Mouse (Mus musculus) thymus, adult 2 months (tissue): ENCODE measurements around the gene Dclk1. TPM values are rescaled to one million over a fixed set of nuclear protein-coding genes. Genes with fewer than 3 reads are reported as not detected.

ENCODE experiments used
- DNase-seq: peaks from one replicate; pipeline ENCODE4 v3.0.0; 2021
- H3K27ac ChIP-seq: fragments of 200-500 bp; 2 replicates; pipeline ENCODE4 v1.5.1; 2012; ENCODE audit warnings: low read length, control low read depth; ENCODE audit not compliant: control insufficient read depth, insufficient read depth
- H3K27me3 ChIP-seq: fragments of 200-500 bp; 2 replicates; pipeline ENCODE4 v1.6.1; 2012; ENCODE audit warnings: mild to moderate bottlenecking, low read length, moderate library complexity, mixed read lengths; ENCODE audit not compliant: control insufficient read depth, insufficient read depth
- H3K36me3 ChIP-seq: fragments of 200-500 bp; 2 replicates; pipeline ENCODE4 v1.6.1; 2012; ENCODE audit warnings: mild to moderate bottlenecking, low read length, moderate library complexity; ENCODE audit not compliant: control insufficient read depth, insufficient read depth
- H3K4me1 ChIP-seq: fragments of 200-500 bp; replicated peaks from 2 replicates; pipeline ENCODE4 v1.6.1; 2012; ENCODE audit warnings: low read length; ENCODE audit not compliant: control insufficient read depth, insufficient read depth
- H3K4me3 ChIP-seq: fragments of 200-500 bp; 2 replicates; pipeline ENCODE4 v1.5.1; 2012; ENCODE audit warnings: mild to moderate bottlenecking, low read length, control low read depth, moderate library complexity; ENCODE audit not compliant: control insufficient read depth, insufficient read depth
- CTCF ChIP-seq: fragments of 200-500 bp; IDR thresholded peaks from 2 replicates; pipeline ENCODE4 v1.5.1; 2012; ENCODE audit warnings: mild to moderate bottlenecking, control low read depth, low read length, moderate library complexity, borderline replicate concordance; ENCODE audit not compliant: control insufficient read depth, poor library complexity, insufficient read depth; ENCODE audit errors: extremely low read depth
- POLR2A ChIP-seq: fragments of 200-500 bp; IDR thresholded peaks from 2 replicates; pipeline ENCODE4 v1.6.1; 2012; ENCODE audit warnings: mild to moderate bottlenecking, low read length, control low read depth, moderate library complexity; ENCODE audit not compliant: control insufficient read depth, poor library complexity, insufficient read depth; ENCODE audit errors: extremely low read depth
- WGBS: fragments of 180-500 bp; shearing (Covaris S2); methylation state at CpG from one replicate; pipeline ENCODE4 v1.1.7; 2018; 5-methylcytosine and 5-hydroxymethylcytosine counted together
- polyA plus RNA-seq: library from polyadenylated mRNA; depleted of rRNA; stranded (reverse); fragments of >200 nt; gene quantifications from 2 replicates; pipeline ENCODE4 v1.2.3, GENCODE M21; 2012

Dclk1 gene
- polyA plus RNA-seq, 1 experiment, result 1.6 TPM

GRCm38 (mm10) chr3:55315827-55316226, 73.7 kb downstream of the Dclk1 start:
- Histone ChIP-seq H3K36me3 (no peaks in the 10 kb centered on the region), H3K4me1 (no peaks in the 10 kb centered on the region), H3K4me3 (no peak overlapping the region), H3K27me3 (no peaks in the 10 kb centered on the region), H3K27ac (no peak overlapping the region)
- no peak for DNase-seq
- TF ChIP-seq POLR2A (no peak), CTCF (no peak)
- WGBS, result 90% methylated on average over 8 of the region's 8 CpGs

- H3K4me1 ChIP-seq, result no peaks in the 10 kb centered on the region
- TF ChIP-seq CTCF, result no peak
- no peak for TF ChIP-seq POLR2A
- no peak for DNase-seq
- 89% methylated on average over 1 of the region's 1 CpGs for WGBS
- H3K27me3 ChIP-seq, result no peaks in the 10 kb centered on the region
- H3K4me3 ChIP-seq, result no peak overlapping the region
- H3K27ac ChIP-seq, result no peak overlapping the region
- H3K36me3 ChIP-seq, result no peaks in the 10 kb centered on the region
Observed at GRCm38 (mm10) chr3:55318021-55318420, 75.9 kb downstream of the Dclk1 start.

- Histone ChIP-seq H3K4me3 (no peak overlapping the region), H3K27me3 (no peaks in the 10 kb centered on the region), H3K4me1 (no peaks in the 10 kb centered on the region), H3K36me3 (no peaks in the 10 kb centered on the region), H3K27ac (no peak overlapping the region)
- no peak for DNase-seq
- 95% methylated on average over 3 of the region's 3 CpGs for WGBS
- TF ChIP-seq CTCF, result no peak
- TF ChIP-seq POLR2A, result no peak
Observed at GRCm38 (mm10) chr3:55320572-55320971, 78.4 kb downstream of the Dclk1 start.

GRCm38 (mm10) chr3:55324029-55324428, 81.9 kb downstream of the Dclk1 start:
- no peak overlapping the region for H3K27ac ChIP-seq
- H3K36me3 ChIP-seq, result no peaks in the 10 kb centered on the region
- H3K27me3 ChIP-seq, result no peaks in the 10 kb centered on the region
- DNase-seq, result no peak
- 65% methylated on average over 1 of the region's 1 CpGs for WGBS
- H3K4me3 ChIP-seq, result no peak overlapping the region
- no peaks in the 10 kb centered on the region for H3K4me1 ChIP-seq
- TF ChIP-seq POLR2A, result no peak

GRCm38 (mm10) chr3:55330496-55330895, 88.3 kb downstream of the Dclk1 start:
- Histone ChIP-seq H3K36me3 (no peaks in the 10 kb centered on the region), H3K27ac (no peak overlapping the region), H3K27me3 (no peaks in the 10 kb centered on the region), H3K4me3 (no peak overlapping the region), H3K4me1 (no peaks in the 10 kb centered on the region)
- 88% methylated on average over 4 of the region's 4 CpGs for WGBS
- TF ChIP-seq CTCF, result no peak
- no peak for DNase-seq

- no peak overlapping the region for H3K4me3 ChIP-seq
- DNase-seq, result no peak
Observed at GRCm38 (mm10) chr3:55331694-55332093, 89.5 kb downstream of the Dclk1 start.

GRCm38 (mm10) chr3:55333511-55333910, 91.3 kb downstream of the Dclk1 start:
- WGBS, result 83% methylated on average over 3 of the region's 3 CpGs
- H3K27ac ChIP-seq, result no peak overlapping the region
- H3K4me3 ChIP-seq, result no peak overlapping the region
- H3K27me3 ChIP-seq, result no peaks in the 10 kb centered on the region
- H3K4me1 ChIP-seq, result no peaks in the 10 kb centered on the region
- no peak for TF ChIP-seq POLR2A
- TF ChIP-seq CTCF, result no peak
- DNase-seq, result no peak
- no peaks in the 10 kb centered on the region for H3K36me3 ChIP-seq

More at GRCm38 (mm10) chr3:55331694-55332093, 89.5 kb downstream of the Dclk1 start:
- H3K27me3 ChIP-seq, result no peaks in the 10 kb centered on the region
- no peaks in the 10 kb centered on the region for H3K36me3 ChIP-seq
- H3K4me1 ChIP-seq, result no peaks in the 10 kb centered on the region
- TF ChIP-seq CTCF, result no peak
- TF ChIP-seq POLR2A, result no peak
- H3K27ac ChIP-seq, result no peak overlapping the region
